Mouse (Mus musculus) embryonic stem cell, embryonic (primary cell): ENCODE results near the gene Mthfd1.

Experiments
- CTCF ChIA-PET, 4 experiments: fragments of 300-600 bp in 2 of 4; fragments of 350-600 bp in 2 of 4; sonication (Branson Sonifier 250); formaldehyde crosslinking; loops; one replicate each; lab custom pipeline; 2022; ENCODE audit warnings: inconsistent platforms in 2 of 4; lab: Charles Lee
- POLR2A ChIA-PET, 4 experiments: fragments of 300-600 bp in 2 of 4; fragments of 350-600 bp in 2 of 4; sonication (Branson Sonifier 250); formaldehyde crosslinking; loops; one replicate each; lab custom pipeline; 2022; ENCODE audit warnings: antibody characterized with exemption in 4 of 4, inconsistent platforms in 1 of 4; lab: Charles Lee

Mthfd1 gene

GRCm38 (mm10) chr12:76336111-76336965, 81.2 kb downstream of the Mthfd1 start:
- ChIA-PET POLR2A (interaction anchor here in 3 of 4 experiments (0.5 to 1.8 kb wide), 8 partner anchors 9 to 740 kb away, joined by 3 to 9 read pairs (median 3); partner anchors contain the start of genes Akap5 (in 2 of the 3), Mthfd1 (in 1 of the 3) and Ppp2r5e (in 1 of the 3)), CTCF (interaction anchor here in 2 of 4 experiments (1.0 to 1.4 kb wide), 4 partner anchors 44 to 539 kb away, joined by 3 to 4 read pairs (median 4); no protein-coding TSS in a partner anchor)

- ChIA-PET POLR2A (interaction anchor here in 2 of 4 experiments (0.6 to 4.1 kb wide), 10 partner anchors 9 to 910 kb away, joined by 3 to 19 read pairs (median 3); partner anchors contain the start of genes Akap5 (in 1 of the 2) and Mthfd1 (in 1 of the 2)), CTCF (interaction anchor here (0.5 to 3.4 kb wide), 34 partner anchors 8 to 447 kb away, joined by 3 to 22 read pairs (median 3); partner anchors contain the start of genes Akap5 (in 2 of the 4), Mthfd1 (in 1 of the 4) and Ppp1r36 (in 1 of the 4))
These were observed 86.0 kb downstream of the Mthfd1 start for GRCm38 (mm10) chr12:76341080-76341479.

- ChIA-PET POLR2A (interaction anchor here in 3 of 4 experiments (0.6 to 1.4 kb wide), 7 partner anchors 10 to 153 kb away, joined by 3 to 4 read pairs (median 3); no protein-coding TSS in a partner anchor), CTCF (interaction anchor here in 3 of 4 experiments (0.6 to 1.6 kb wide), 10 partner anchors 27 to 491 kb away, joined by 3 to 15 read pairs (median 4); no protein-coding TSS in a partner anchor)
These were observed 90.8 kb downstream of the Mthfd1 start for GRCm38 (mm10) chr12:76345759-76346455.

GRCm38 (mm10) chr12:76349680-76350220, 94.7 kb downstream of the Mthfd1 start:
- ChIA-PET POLR2A (interaction anchor here (0.5 to 1.7 kb wide), 13 partner anchors 8 to 54 kb away, joined by 3 to 10 read pairs (median 4); partner anchors contain the start of genes Akap5 (in 1 of the 4) and Hspa2 (in 1 of the 4)), CTCF (interaction anchor here in 3 of 4 experiments (0.5 to 1.0 kb wide), 3 partner anchors 10 to 159 kb away, joined by 3 to 4 read pairs (median 3); no protein-coding TSS in a partner anchor)

DNA sequence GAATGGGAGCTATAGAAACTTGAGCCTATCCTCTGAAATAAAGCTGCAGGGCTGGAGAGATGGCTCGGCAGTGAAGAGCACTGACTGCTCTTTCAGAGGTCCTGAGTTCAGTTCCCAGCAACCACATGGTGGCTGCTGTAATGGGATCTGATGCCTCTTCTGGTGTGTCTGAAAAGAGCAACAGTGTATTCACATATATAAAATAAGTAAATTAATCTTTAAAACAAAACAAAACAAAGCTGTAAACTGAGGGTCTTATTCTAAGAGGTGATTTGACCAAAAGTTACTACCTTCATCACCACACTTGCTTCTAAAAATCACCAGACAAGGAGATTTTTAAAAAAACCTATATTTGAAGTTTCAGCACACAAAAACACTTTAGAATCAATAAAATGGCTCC, 105.8 kb downstream of the Mthfd1 start:
- ChIA-PET CTCF (interaction anchor here in 2 of 4 experiments (0.6 to 1.3 kb wide), 4 partner anchors 40 to 125 kb away, joined by 3 to 5 read pairs (median 3); no protein-coding TSS in a partner anchor), POLR2A (interaction anchor here in 3 of 4 experiments (0.6 to 1.9 kb wide), 9 partner anchors 11 to 374 kb away, joined by 3 to 6 read pairs (median 3); partner anchors contain the start of gene Mthfd1 (in 1 of the 3))

DNA sequence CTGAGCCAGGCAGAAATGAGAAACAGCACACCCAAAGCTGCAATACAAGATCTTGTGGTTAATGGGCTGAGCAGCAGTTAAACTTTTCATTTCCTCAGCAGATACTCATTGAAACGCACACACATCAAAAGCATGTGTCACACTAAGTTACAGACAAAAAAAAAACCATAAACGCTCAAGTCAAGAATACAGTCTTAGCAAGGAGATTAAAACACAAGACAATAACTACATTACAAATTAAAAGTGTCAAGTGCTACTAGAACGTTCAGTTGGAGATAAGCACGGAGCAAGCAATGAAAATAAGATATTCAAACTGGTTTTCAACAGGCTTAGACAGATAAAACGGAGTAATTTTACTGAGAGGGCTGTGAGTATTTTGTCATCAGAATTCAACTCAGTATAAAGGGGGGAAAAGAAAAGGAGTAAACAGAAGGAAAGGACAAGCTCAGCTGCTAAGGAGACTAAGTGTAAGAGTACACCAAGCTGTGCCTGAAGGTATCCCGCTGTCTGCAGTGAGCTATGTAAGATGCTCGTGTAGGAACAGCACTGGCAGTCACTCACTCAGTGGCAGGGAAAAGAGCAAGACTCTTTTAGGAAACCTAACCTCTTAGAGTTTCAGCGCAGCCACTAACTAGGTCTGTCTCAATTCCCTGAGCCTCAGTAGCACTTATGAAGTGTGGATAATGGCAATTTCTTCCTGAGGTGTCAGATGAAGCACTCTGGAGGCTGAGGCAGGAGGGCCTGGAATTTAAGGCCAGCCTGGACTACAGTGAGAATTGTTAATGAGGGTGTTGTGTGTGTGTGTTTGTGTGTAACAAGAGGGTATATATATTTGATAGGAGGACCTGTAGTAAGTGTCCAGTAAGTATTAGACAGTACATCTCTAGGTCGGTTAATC, 106.6 kb downstream of the Mthfd1 start:
- ChIA-PET POLR2A (interaction anchor here (0.5 to 2.8 kb wide), 16 partner anchors 8 to 573 kb away, joined by 3 to 14 read pairs (median 4); partner anchors contain the start of genes Hspa2 (in 1 of the 4) and Mthfd1 (in 1 of the 4)), CTCF (interaction anchor here (0.5 to 2.2 kb wide), 10 partner anchors 11 to 391 kb away, joined by 3 to 7 read pairs (median 3); no protein-coding TSS in a partner anchor)

- CTCF ChIA-PET, result interaction anchor here in 3 of 4 experiments (0.5 to 2.2 kb wide), 8 partner anchors 10 to 563 kb away, joined by 3 to 9 read pairs (median 3); no protein-coding TSS in a partner anchor
- POLR2A ChIA-PET, result interaction anchor here in 3 of 4 experiments (0.7 to 2.8 kb wide), 13 partner anchors 9 to 113 kb away, joined by 3 to 14 read pairs (median 6); partner anchors contain the start of gene Hspa2 (in 1 of the 3)
These were observed 107.2 kb downstream of the Mthfd1 start for GRCm38 (mm10) chr12:76362303-76362676.

DNA sequence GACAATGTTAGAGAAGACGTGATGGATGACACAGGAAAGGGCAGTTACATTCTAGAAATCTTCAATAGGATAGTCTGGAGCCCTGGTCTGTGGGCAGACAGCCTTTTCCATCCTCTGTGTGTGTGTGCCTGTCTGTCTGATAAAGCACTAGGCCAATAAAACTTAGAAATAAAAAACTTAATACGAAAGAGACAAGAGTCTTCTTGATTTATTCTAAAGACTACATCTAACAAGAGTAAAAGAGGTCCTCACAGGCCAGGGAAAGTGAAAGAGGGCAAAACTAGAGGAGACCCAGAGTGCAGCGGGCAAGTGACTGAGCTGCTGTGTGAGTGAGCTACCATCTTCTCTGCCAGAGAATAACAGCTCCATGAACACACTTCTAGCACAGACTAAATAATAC, 111.2 kb downstream of the Mthfd1 start:
- ChIA-PET POLR2A (interaction anchor here in 3 of 4 experiments (0.7 to 2.3 kb wide), 10 partner anchors 9 to 230 kb away, joined by 3 to 10 read pairs (median 4); no protein-coding TSS in a partner anchor), CTCF (no interaction called here)

DNA sequence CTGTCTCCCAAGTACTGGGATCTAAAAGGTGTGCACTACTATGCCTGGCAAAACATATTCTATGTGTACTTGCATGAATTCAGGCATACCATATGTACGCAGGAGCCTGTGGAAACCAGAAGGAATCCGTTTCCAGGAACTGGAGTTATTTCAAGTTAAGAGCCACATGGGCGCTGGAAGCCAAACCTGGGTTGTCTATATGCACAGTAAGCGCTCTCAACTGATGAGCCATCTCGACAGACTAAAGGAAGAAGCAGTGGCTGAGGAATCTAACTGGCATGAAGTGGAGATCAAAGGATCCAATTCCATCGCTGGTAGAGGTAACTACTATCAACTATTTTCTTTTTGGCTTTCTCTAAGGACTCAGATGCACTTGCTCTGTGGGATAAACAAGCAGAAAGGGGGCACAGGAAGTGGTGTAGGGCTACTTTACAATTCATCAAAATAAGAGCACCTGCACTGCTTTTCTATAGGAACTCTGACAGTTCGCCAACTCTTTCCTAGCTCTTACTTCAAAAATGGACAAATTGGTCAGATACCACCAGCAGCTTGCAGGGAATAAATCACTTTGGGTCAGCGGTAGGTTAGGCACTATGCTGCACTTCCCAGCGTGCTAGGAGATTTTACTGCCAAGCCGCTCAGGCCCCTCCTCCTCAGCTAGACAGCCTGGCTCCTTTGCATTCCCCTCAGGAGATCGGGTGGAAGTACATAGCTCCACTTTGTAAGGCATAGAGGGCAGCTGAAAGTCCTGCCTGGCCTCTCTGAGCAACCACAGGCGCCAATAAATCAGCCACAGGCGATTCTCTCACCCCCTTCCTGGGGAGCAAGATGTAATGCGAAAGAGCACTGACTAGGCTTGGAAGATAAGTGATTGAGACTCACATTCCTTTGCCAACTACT, 112.2 kb downstream of the Mthfd1 start:
- CTCF ChIA-PET, result interaction anchor here in 1 of 4 experiments (0.6 to 1.2 kb wide), 3 partner anchors 165 to 385 kb away, joined by 3 to 5 read pairs (median 3); no protein-coding TSS in a partner anchor
- POLR2A ChIA-PET, result interaction anchor here in 3 of 4 experiments (0.6 to 2.3 kb wide), 24 partner anchors 9 to 698 kb away, joined by 3 to 11 read pairs (median 3); partner anchors contain the start of genes Akap5 (in 1 of the 3) and Hspa2 (in 1 of the 3)

GRCm38 (mm10) chr12:76368201-76368789, 113.2 kb downstream of the Mthfd1 start:
- POLR2A ChIA-PET, result interaction anchor here in 3 of 4 experiments (0.7 to 2.3 kb wide), 22 partner anchors 8 to 699 kb away, joined by 3 to 11 read pairs (median 3); partner anchors contain the start of genes Hspa2 (in 2 of the 3), Akap5 (in 1 of the 3) and Wdr89 (in 1 of the 3)
- CTCF ChIA-PET, result interaction anchor here in 3 of 4 experiments (0.5 to 1.2 kb wide), 6 partner anchors 14 to 384 kb away, joined by 3 to 5 read pairs (median 3); no protein-coding TSS in a partner anchor

- ChIA-PET CTCF (interaction anchor here in 3 of 4 experiments (0.5 to 1.0 kb wide), 4 partner anchors 14 to 172 kb away, joined by 3 to 4 read pairs (median 3); no protein-coding TSS in a partner anchor), POLR2A (interaction anchor here in 3 of 4 experiments (0.8 to 2.3 kb wide), 13 partner anchors 11 to 700 kb away, joined by 3 to 11 read pairs (median 4); partner anchors contain the start of genes Hspa2 (in 1 of the 3) and Wdr89 (in 1 of the 3))
These were observed 113.7 kb downstream of the Mthfd1 start for GRCm38 (mm10) chr12:76368790-76369205.
